Mouse (Mus musculus) kidney, postnatal 0 days (tissue): ENCODE results near the gene Samt2. TPM values are rescaled to one million over a fixed set of nuclear protein-coding genes. Genes with fewer than 3 reads are reported as not detected.
"Not testable (repeated sequence)": the region's sequence is repeated elsewhere in the genome, so short reads cannot be mapped to it uniquely, and the experiment has no call there.

Experiments used
- ATAC-seq: fragments of 200-750 bp; cut with Nextera tagmentation; replicated peaks from 2 replicates; pipeline ENCODE4 v1.8.0; 2017; ENCODE audit warnings: low read depth, moderate number of reproducible peaks, moderate TSS enrichment, moderate library complexity; ENCODE audit not compliant: low FRiP score
- DNase-seq: peaks from one replicate; pipeline ENCODE4 v3.0.0-alpha.2; 2016; ENCODE audit warnings: low spot score
- H3K27ac ChIP-seq: fragments of 300-500 bp; sonication (generic); 2 replicates; pipeline ENCODE4 v1.5.1; 2014; ENCODE audit warnings: mild to moderate bottlenecking
- H3K27me3 ChIP-seq: fragments of 300-500 bp; sonication (generic); 2 replicates; pipeline ENCODE4 v1.6.1; 2014; ENCODE audit warnings: low read length, mixed read lengths; ENCODE audit not compliant: insufficient read depth
- H3K36me3 ChIP-seq: fragments of 300-500 bp; sonication (generic); 2 replicates; pipeline ENCODE4 v1.6.1; 2014; ENCODE audit warnings: low read length, mixed read lengths; ENCODE audit not compliant: insufficient read depth
- H3K4me1 ChIP-seq: fragments of 300-500 bp; sonication (generic); replicated peaks from 2 replicates; pipeline ENCODE4 v1.6.1; 2014; ENCODE audit warnings: antibody characterized with exemption, low read length, mixed read lengths; ENCODE audit not compliant: insufficient read depth
- H3K4me2 ChIP-seq: fragments of 300-500 bp; sonication (generic); 2 replicates; pipeline ENCODE4 v1.6.1; 2014; ENCODE audit warnings: mild to moderate bottlenecking, low read length, moderate library complexity, mixed read lengths
- H3K4me3 ChIP-seq: fragments of 300-500 bp; sonication (generic); replicated peaks from 2 replicates; pipeline ENCODE4 v1.5.1; 2014; ENCODE audit warnings: low read depth, low read length
- H3K9ac ChIP-seq: fragments of 300-500 bp; sonication (generic); 2 replicates; pipeline ENCODE4 v1.6.1; 2014; ENCODE audit warnings: low read depth, low read length
- H3K9me3 ChIP-seq: fragments of 300-500 bp; sonication (generic); replicated peaks from 2 replicates; pipeline ENCODE4 v1.6.1; 2016; ENCODE audit warnings: low read length, inconsistent platforms, mixed read lengths
- WGBS: fragments of 180-500 bp; shearing (Covaris S2); extraction: QIAGEN DNeasy Blood & Tissue Kit; methylation state at CpG from one replicate; pipeline ENCODE4 v1.1.7; 2014; 5-methylcytosine and 5-hydroxymethylcytosine counted together
- polyA plus RNA-seq: library from polyadenylated mRNA; unstranded; fragments of >200 nt; fragmentation: Nextera tagmentation; extraction: Ambion mirVana; gene quantifications from 2 replicates; pipeline ENCODE4 v1.2.1, GENCODE M21; 2015

Gene Samt2
- not detected in 2 replicates for polyA plus RNA-seq

DNA sequence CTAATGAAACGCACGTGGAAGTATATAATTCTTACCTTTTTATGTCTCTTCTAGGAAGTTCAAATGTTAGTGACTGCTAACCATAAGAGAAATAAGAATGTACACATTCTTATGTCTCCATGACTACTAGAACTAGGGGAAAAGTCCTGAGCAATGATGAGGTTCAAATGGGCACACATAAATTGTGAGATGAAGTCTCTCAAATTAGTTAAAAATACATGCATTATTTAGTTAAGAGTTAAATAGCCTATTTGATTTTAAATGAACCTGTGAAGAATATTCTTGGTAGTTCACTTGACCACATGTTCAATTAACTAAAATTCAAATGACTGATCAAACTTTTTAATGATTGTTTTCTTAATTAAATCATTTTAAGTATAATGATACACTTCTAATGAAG lies at the start of gene Samt2:
Gene Samt2 (minus strand): TSS at position 101 of the 400 bp plus-strand sequence.
- not testable (repeated sequence) for H3K9me3 ChIP-seq, DNase-seq, H3K9ac ChIP-seq, H3K36me3 ChIP-seq, H3K27ac ChIP-seq, H3K4me2 ChIP-seq, ATAC-seq, H3K4me3 ChIP-seq, H3K27me3 ChIP-seq, H3K4me1 ChIP-seq
- 84% methylated on average over 2 of the region's 2 CpGs for WGBS

Other genes starting within 250 kb of the Samt2 start
- not detected in 2 replicates for gene 4930524N10Rik, start 236.0 kb downstream of the Samt2 start, polyA plus RNA-seq
- gene Samt4, start 97.4 kb downstream of the Samt2 start, polyA plus RNA-seq, result not detected in 2 replicates